Mouse (Mus musculus) limb, embryonic 10.5 days (tissue): ENCODE data around the gene Cd163. TPM values are rescaled to one million over a fixed set of nuclear protein-coding genes. Genes with fewer than 3 reads are reported as not detected.
"Not testable (repeated sequence)": the region's sequence is repeated elsewhere in the genome, so short reads cannot be mapped to it uniquely, and the experiment has no call there.

Experiments
- DNase-seq: peaks from one replicate; pipeline ENCODE4 v3.0.0-alpha.2; 2017; ENCODE audit warnings: low spot score
- H3K27ac ChIP-seq: fragments of 300-500 bp; sonication (generic); 2 replicates; pipeline ENCODE4 v1.5.1; 2016; ENCODE audit warnings: mild to moderate bottlenecking
- H3K27me3 ChIP-seq: fragments of 300-500 bp; sonication (generic); 2 replicates; pipeline ENCODE4 v1.6.1; 2016; ENCODE audit warnings: low read depth, mild to moderate bottlenecking; ENCODE audit not compliant: poor library complexity, severe bottlenecking
- H3K36me3 ChIP-seq: fragments of 300-500 bp; sonication (generic); 2 replicates; pipeline ENCODE4 v1.6.1; 2016; ENCODE audit warnings: mild to moderate bottlenecking, moderate library complexity
- H3K4me1 ChIP-seq: fragments of 300-500 bp; sonication (generic); 2 replicates; pipeline ENCODE4 v1.6.1; 2016
- H3K4me3 ChIP-seq: fragments of 300-500 bp; sonication (generic); 2 replicates; pipeline ENCODE4 v1.5.1; 2016; ENCODE audit warnings: mild to moderate bottlenecking, moderate library complexity
- H3K9me3 ChIP-seq: fragments of 300-500 bp; sonication (generic); replicated peaks from 2 replicates; pipeline ENCODE4 v1.6.1; 2016; ENCODE audit warnings: mild to moderate bottlenecking
- WGBS: fragments of 180-500 bp; shearing (Covaris S2); methylation state at CpG from one replicate; pipeline ENCODE4 v1.1.7; 2016; 5-methylcytosine and 5-hydroxymethylcytosine counted together
- polyA plus RNA-seq: library from polyadenylated mRNA; unstranded; fragments of >200 nt; fragmentation: Nextera tagmentation; extraction: Ambion mirVana; gene quantifications from 2 replicates; pipeline ENCODE4 v1.2.1, GENCODE M21; 2016

The Cd163 gene
- not detected in 2 replicates for polyA plus RNA-seq

GRCm38 (mm10) chr6:124304356-124304755 lies at the start of gene Cd163:
Gene Cd163, plus strand, starts transcription at chr6:124304656.
- DNase-seq = no peak
- Histone ChIP-seq H3K27ac (no peak within 1 kb of the TSS), H3K4me1 (no peaks in the 10 kb centered on the region), H3K9me3 (no peaks in the 10 kb centered on the region), H3K27me3 (no peaks in the 10 kb centered on the region), H3K36me3 (no peaks in the 10 kb centered on the region), H3K4me3 (no peak within 1 kb of the TSS)
- WGBS = 90% methylated on average over 4 of the region's 4 CpGs

GRCm38 (mm10) chr6:124255721-124256470 lies 48.6 kb upstream of the Cd163 start:
- H3K4me1 ChIP-seq = peaks cover 4% of the 10 kb centered on the region
- 62% methylated on average over 6 of the region's 6 CpGs for WGBS

GRCm38 (mm10) chr6:124260198-124260931 lies 44.1 kb upstream of the Cd163 start:
- WGBS = 20% methylated on average over 14 of the region's 14 CpGs
- Histone ChIP-seq H3K27ac (no peak overlapping the region), H3K9me3 (no peaks in the 10 kb centered on the region), H3K36me3 (no peaks in the 10 kb centered on the region), H3K27me3 (no peaks in the 10 kb centered on the region), H3K4me3 (no peak overlapping the region), H3K4me1 (peaks cover 4% of the 10 kb centered on the region)
- peak; percentile 87 for DNase-seq

More at GRCm38 (mm10) chr6:124255721-124256470, 48.6 kb upstream of the Cd163 start:
- Histone ChIP-seq H3K9me3 (no peaks in the 10 kb centered on the region), H3K4me3 (no peak overlapping the region), H3K27me3 (no peaks in the 10 kb centered on the region), H3K27ac (no peak overlapping the region), H3K36me3 (no peaks in the 10 kb centered on the region)
- DNase-seq = no peak

- no peak overlapping the region for H3K27ac ChIP-seq
Observed at GRCm38 (mm10) chr6:124262696-124263095, 41.8 kb upstream of the Cd163 start.

GRCm38 (mm10) chr6:124273231-124273880 lies 31.1 kb upstream of the Cd163 start:
- H3K27ac ChIP-seq = no peak overlapping the region
- no peaks in the 10 kb centered on the region for H3K36me3 ChIP-seq
- no peaks in the 10 kb centered on the region for H3K27me3 ChIP-seq
- H3K9me3 ChIP-seq = no peaks in the 10 kb centered on the region
- no peaks in the 10 kb centered on the region for H3K4me1 ChIP-seq
- H3K4me3 ChIP-seq = no peak overlapping the region
- no peak for DNase-seq
- WGBS = 76% methylated on average over 5 of the region's 5 CpGs

More at GRCm38 (mm10) chr6:124262696-124263095, 41.8 kb upstream of the Cd163 start:
- Histone ChIP-seq H3K4me1 (no peaks in the 10 kb centered on the region), H3K36me3 (no peaks in the 10 kb centered on the region), H3K9me3 (no peaks in the 10 kb centered on the region), H3K27me3 (no peaks in the 10 kb centered on the region), H3K4me3 (no peak overlapping the region)
- WGBS = 5% methylated on average over 3 of the region's 3 CpGs
- DNase-seq = peak; percentile 80

- no peak overlapping the region for H3K27ac ChIP-seq
- no peaks in the 10 kb centered on the region for H3K4me1 ChIP-seq
- DNase-seq = no peak
- H3K9me3 ChIP-seq = no peaks in the 10 kb centered on the region
- no peaks in the 10 kb centered on the region for H3K27me3 ChIP-seq
- 92% methylated on average over 5 of the region's 5 CpGs for WGBS
- H3K4me3 ChIP-seq = no peak overlapping the region
- H3K36me3 ChIP-seq = no peaks in the 10 kb centered on the region
Observed at GRCm38 (mm10) chr6:124277641-124278040, 26.8 kb upstream of the Cd163 start.

- no peak for DNase-seq
- H3K9me3 ChIP-seq = no peaks in the 10 kb centered on the region
- H3K4me1 ChIP-seq = no peaks in the 10 kb centered on the region
- 86% methylated on average over 5 of the region's 5 CpGs for WGBS
- H3K27ac ChIP-seq = no peak overlapping the region
- no peak overlapping the region for H3K4me3 ChIP-seq
- no peaks in the 10 kb centered on the region for H3K27me3 ChIP-seq
- H3K36me3 ChIP-seq = no peaks in the 10 kb centered on the region
Observed at GRCm38 (mm10) chr6:124278291-124278690, 26.2 kb upstream of the Cd163 start.

GRCm38 (mm10) chr6:124282731-124283130 lies 21.7 kb upstream of the Cd163 start:
- Histone ChIP-seq H3K36me3 (no peaks in the 10 kb centered on the region), H3K4me1 (no peaks in the 10 kb centered on the region), H3K27ac (no peak overlapping the region), H3K9me3 (no peaks in the 10 kb centered on the region), H3K27me3 (no peaks in the 10 kb centered on the region), H3K4me3 (no peak overlapping the region)
- 96% methylated on average over 4 of the region's 4 CpGs for WGBS
- no peak for DNase-seq

GRCm38 (mm10) chr6:124297378-124297777 lies 7.1 kb upstream of the Cd163 start:
- H3K4me1 ChIP-seq, H3K36me3 ChIP-seq, H3K4me3 ChIP-seq, DNase-seq, H3K27me3 ChIP-seq, H3K9me3 ChIP-seq, H3K27ac ChIP-seq: not testable (repeated sequence)
- WGBS = 92% methylated on average over 5 of the region's 5 CpGs

- H3K4me3 ChIP-seq = no peak overlapping the region
- no peak for DNase-seq
- no peaks in the 10 kb centered on the region for H3K9me3 ChIP-seq
- H3K27ac ChIP-seq = no peak overlapping the region
- WGBS = 85% methylated on average over 3 of the region's 3 CpGs
- no peaks in the 10 kb centered on the region for H3K4me1 ChIP-seq
- no peaks in the 10 kb centered on the region for H3K27me3 ChIP-seq
- H3K36me3 ChIP-seq = no peaks in the 10 kb centered on the region
Observed at GRCm38 (mm10) chr6:124301447-124302192, 2.8 kb upstream of the Cd163 start.

GRCm38 (mm10) chr6:124308935-124309334 lies 4.5 kb downstream of the Cd163 start:
- WGBS = 91% methylated on average over 8 of the region's 8 CpGs
- Histone ChIP-seq H3K4me1 (no peaks in the 10 kb centered on the region), H3K4me3 (no peak overlapping the region), H3K9me3 (no peaks in the 10 kb centered on the region), H3K27ac (no peak overlapping the region), H3K36me3 (no peaks in the 10 kb centered on the region), H3K27me3 (no peaks in the 10 kb centered on the region)
- DNase-seq = no peak

- no peaks in the 10 kb centered on the region for H3K27me3 ChIP-seq
- DNase-seq = no peak
- no peak overlapping the region for H3K27ac ChIP-seq
- no peaks in the 10 kb centered on the region for H3K36me3 ChIP-seq
- H3K4me1 ChIP-seq = no peaks in the 10 kb centered on the region
- H3K9me3 ChIP-seq = no peaks in the 10 kb centered on the region
- WGBS = 88% methylated on average over 6 of the region's 6 CpGs
- no peak overlapping the region for H3K4me3 ChIP-seq
Observed at GRCm38 (mm10) chr6:124312292-124312691, 7.8 kb downstream of the Cd163 start.
